Mouse (Mus musculus): ENCODE results near the gene Spin2d. TPM values are rescaled to one million over a fixed set of nuclear protein-coding genes. Genes with fewer than 3 reads are reported as not detected.
"Not testable (repeated sequence)": the region's sequence is repeated elsewhere in the genome, so short reads cannot be mapped to it uniquely, and the experiment has no call there.

The Spin2d gene
- not detected in 2 replicates for polyA plus RNA-seq (2012; rRNA removed)

GRCm38 (mm10) chrX:73176889-73177288 lies at the start of gene Spin2d:
Gene Spin2d (minus strand): TSS chrX:73176989.
- H3K4me1 ChIP-seq (ENCODE audit: control insufficient read depth, insufficient read depth, insufficient read length); DNase-seq (ENCODE audit: low read depth in 1 of 2, low spot score in 2 of 2); H3K27ac ChIP-seq (ENCODE audit: insufficient read depth, low read length); H3K36me3 ChIP-seq (ENCODE audit: control insufficient read depth, insufficient read depth, low read length); H3K4me3 ChIP-seq (ENCODE audit: extremely low read depth, insufficient read depth, insufficient read length); H3K27me3 ChIP-seq (ENCODE audit: control insufficient read depth, insufficient read depth, low read length): not testable (repeated sequence)
- WGBS, result 93% methylated on average over 5 of the region's 15 CpGs

DNA sequence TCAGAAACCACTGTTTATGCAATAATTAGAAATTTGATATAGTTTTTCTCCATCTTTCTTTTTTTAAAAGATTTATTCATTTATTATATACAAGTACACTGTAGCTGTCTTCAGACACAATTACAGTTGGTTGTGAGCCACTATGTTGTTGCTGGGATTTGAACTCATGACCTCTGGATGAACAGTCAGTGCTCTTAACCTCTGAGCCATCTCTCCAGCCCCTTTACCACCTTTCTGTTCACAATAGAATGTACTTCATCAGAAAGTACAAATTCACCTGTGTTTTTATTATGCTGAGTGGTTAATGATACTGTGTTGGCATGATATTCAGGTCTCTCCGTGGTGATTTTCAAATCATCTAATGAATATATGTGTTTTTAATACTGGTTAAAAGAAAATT lies 48.6 kb upstream of the Spin2d start:
- DNase-seq (ENCODE audit: low read depth in 1 of 2, low spot score in 2 of 2), result no peak
- 57% methylated on average over 1 of the region's 1 CpGs for WGBS
- Histone ChIP-seq H3K4me3 (ENCODE audit: extremely low read depth, insufficient read depth, insufficient read length) (no peak overlapping the region), H3K27ac (ENCODE audit: insufficient read depth, low read length) (no peak overlapping the region), H3K36me3 (ENCODE audit: control insufficient read depth, insufficient read depth, low read length) (no peaks in the 10 kb centered on the region), H3K4me1 (ENCODE audit: control insufficient read depth, insufficient read depth, insufficient read length) (no peaks in the 10 kb centered on the region), H3K27me3 (ENCODE audit: control insufficient read depth, insufficient read depth, low read length) (no peaks in the 10 kb centered on the region)
- TF ChIP-seq CTCF (IDR thresholded peaks at IDR 0.05; ENCODE audit: extremely low read depth, insufficient read depth, insufficient read length, insufficient replicate concordance) (no peak), POLR2A (IDR thresholded peaks at IDR 0.05; ENCODE audit: low read depth, low read length) (no peak)

- peak within 1 kb of the TSS; percentile 34; the same call in 1 of the 2 replicates for H3K4me3 ChIP-seq (ENCODE audit: extremely low read depth, insufficient read depth, insufficient read length)
- WGBS, result 40% methylated on average over 19 of the region's 19 CpGs
- H3K27ac ChIP-seq (ENCODE audit: insufficient read depth, low read length); DNase-seq (ENCODE audit: low read depth in 1 of 2, low spot score in 2 of 2); H3K27me3 ChIP-seq (ENCODE audit: control insufficient read depth, insufficient read depth, low read length); H3K4me1 ChIP-seq (ENCODE audit: control insufficient read depth, insufficient read depth, insufficient read length); H3K36me3 ChIP-seq (ENCODE audit: control insufficient read depth, insufficient read depth, low read length): not testable (repeated sequence)
These were observed 37.2 kb upstream of the Spin2d start, which contains the start of gene Xlr4b for GRCm38 (mm10) chrX:73213819-73214564. Gene Xlr4b (plus strand): TSS chrX:73214333.

GRCm38 (mm10) chrX:73191934-73192333 lies 15.1 kb upstream of the Spin2d start, which contains the start of gene Xlr3b:
Gene Xlr3b (plus strand): TSS chrX:73192207.
- not testable (repeated sequence) for H3K4me1 ChIP-seq (ENCODE audit: control insufficient read depth, insufficient read depth, insufficient read length); H3K4me3 ChIP-seq (ENCODE audit: extremely low read depth, insufficient read depth, insufficient read length); H3K36me3 ChIP-seq (ENCODE audit: control insufficient read depth, insufficient read depth, low read length); H3K27ac ChIP-seq (ENCODE audit: insufficient read depth, low read length); H3K27me3 ChIP-seq (ENCODE audit: control insufficient read depth, insufficient read depth, low read length)
- peak in 1 of 2 experiments; percentile 3 for DNase-seq (ENCODE audit: low read depth in 1 of 2, low spot score in 2 of 2)
- 68% methylated on average over 12 of the region's 12 CpGs for WGBS

- no CpG with 5 or more reads among the region's 7 CpGs for WGBS
- not testable (repeated sequence) for DNase-seq (ENCODE audit: low read depth in 1 of 2, low spot score in 2 of 2); H3K27ac ChIP-seq (ENCODE audit: insufficient read depth, low read length); H3K4me1 ChIP-seq (ENCODE audit: control insufficient read depth, insufficient read depth, insufficient read length); H3K4me3 ChIP-seq (ENCODE audit: extremely low read depth, insufficient read depth, insufficient read length); H3K27me3 ChIP-seq (ENCODE audit: control insufficient read depth, insufficient read depth, low read length); H3K36me3 ChIP-seq (ENCODE audit: control insufficient read depth, insufficient read depth, low read length)
These were observed 27.4 kb downstream of the Spin2d start, which contains the start of gene DXBay18 for GRCm38 (mm10) chrX:73149350-73149749. Gene DXBay18 (minus strand): TSS chrX:73149450.

- H3K27me3 ChIP-seq (ENCODE audit: control insufficient read depth, insufficient read depth, low read length); H3K4me1 ChIP-seq (ENCODE audit: control insufficient read depth, insufficient read depth, insufficient read length); H3K4me3 ChIP-seq (ENCODE audit: extremely low read depth, insufficient read depth, insufficient read length); H3K36me3 ChIP-seq (ENCODE audit: control insufficient read depth, insufficient read depth, low read length); DNase-seq (ENCODE audit: low read depth in 1 of 2, low spot score in 2 of 2); H3K27ac ChIP-seq (ENCODE audit: insufficient read depth, low read length): not testable (repeated sequence)
- WGBS, result no CpG with 5 or more reads among the region's 20 CpGs
These were observed 28.3 kb downstream of the Spin2d start, which contains the start of gene Xlr5b for GRCm38 (mm10) chrX:73148496-73148895. Gene Xlr5b (plus strand): TSS chrX:73148796.

- H3K27me3 ChIP-seq (ENCODE audit: control insufficient read depth, insufficient read depth, low read length); H3K4me1 ChIP-seq (ENCODE audit: control insufficient read depth, insufficient read depth, insufficient read length); H3K36me3 ChIP-seq (ENCODE audit: control insufficient read depth, insufficient read depth, low read length); H3K4me3 ChIP-seq (ENCODE audit: extremely low read depth, insufficient read depth, insufficient read length); DNase-seq (ENCODE audit: low read depth in 1 of 2, low spot score in 2 of 2); H3K27ac ChIP-seq (ENCODE audit: insufficient read depth, low read length): not testable (repeated sequence)
- WGBS, result no CpG with 5 or more reads among the region's 7 CpGs
These were observed 33.6 kb downstream of the Spin2d start for GRCm38 (mm10) chrX:73143218-73143618.

Other genes starting within 250 kb of the Spin2d start
- 0.14 and 0.19 TPM in 2 replicates for gene Zfp185, start 189.7 kb downstream of the Spin2d start, polyA plus RNA-seq (2012; rRNA removed)
- not detected in 2 replicates for gene Pnma5, start 139.9 kb downstream of the Spin2d start, polyA plus RNA-seq (2012; rRNA removed)
- not detected in 2 replicates for gene Pnma3, start 112.2 kb downstream of the Spin2d start, polyA plus RNA-seq (2012; rRNA removed)
- gene Xlr4a, start 94.5 kb downstream of the Spin2d start, polyA plus RNA-seq (2012; rRNA removed), result 0.64 and 0.67 TPM in 2 replicates
- gene Xlr3a, start 79.9 kb downstream of the Spin2d start, polyA plus RNA-seq (2012; rRNA removed), result 0.11 TPM in 1 of 2 replicates, not detected in the other
- gene Gm14685, start 59.9 kb downstream of the Spin2d start, polyA plus RNA-seq (2012; rRNA removed), result not detected in 2 replicates
- not detected in 2 replicates for gene Xlr5b, start 28.2 kb downstream of the Spin2d start, polyA plus RNA-seq (2012; rRNA removed)
- gene DXBay18, start 27.5 kb downstream of the Spin2d start, polyA plus RNA-seq (2012; rRNA removed), result 0.05 TPM in 1 of 2 replicates, not detected in the other
- gene Xlr3b, start 15.2 kb upstream of the Spin2d start, polyA plus RNA-seq (2012; rRNA removed), result 0.07 and 1.1 TPM in 2 replicates
- 1.7 and 2.2 TPM in 2 replicates for gene Xlr4b, start 37.3 kb upstream of the Spin2d start, polyA plus RNA-seq (2012; rRNA removed)
- gene F8a, start 51.3 kb upstream of the Spin2d start, polyA plus RNA-seq (2012; rRNA removed), result 9.9 and 16.7 TPM in 2 replicates
- 0.97 and 1.4 TPM in 2 replicates for gene Xlr4c, start 66.1 kb upstream of the Spin2d start, polyA plus RNA-seq (2012; rRNA removed)
- not detected in 2 replicates for gene Xlr3c, start 88.4 kb upstream of the Spin2d start, polyA plus RNA-seq (2012; rRNA removed)
- not detected in 2 replicates for gene Xlr5a, start 116.0 kb upstream of the Spin2d start, polyA plus RNA-seq (2012; rRNA removed)
- gene Xlr5c, start 116.0 kb upstream of the Spin2d start, polyA plus RNA-seq (2012; rRNA removed), result not detected in 2 replicates
- not detected in 2 replicates for gene Gm45015, start 159.9 kb upstream of the Spin2d start, polyA plus RNA-seq (2012; rRNA removed)
- 10.3 and 12.7 TPM in 2 replicates for gene Zfp275, start 165.6 kb upstream of the Spin2d start, polyA plus RNA-seq (2012; rRNA removed)
- not detected in 2 replicates for gene Gm18336, start 221.7 kb upstream of the Spin2d start, polyA plus RNA-seq (2012; rRNA removed)
- gene Zfp92, start 234.1 kb upstream of the Spin2d start, polyA plus RNA-seq (2012; rRNA removed), result 0.04 TPM in 1 of 2 replicates, not detected in the other

Data from spleen, adult 2 months (tissue).